Mouse (Mus musculus): Measurements from ENCODE around the gene Tubgcp4. TPM values are rescaled to one million over a fixed set of nuclear protein-coding genes. Genes with fewer than 3 reads are reported as not detected.
"Not testable (repeated sequence)": the region's sequence is repeated elsewhere in the genome, so short reads cannot be mapped to it uniquely, and the experiment has no call there.

Gene Tubgcp4
- polyA plus RNA-seq (2015; fragmentation: Nextera tagmentation; extraction: Ambion mirVana) = 14.2 and 15.4 TPM in 2 replicates

DNA sequence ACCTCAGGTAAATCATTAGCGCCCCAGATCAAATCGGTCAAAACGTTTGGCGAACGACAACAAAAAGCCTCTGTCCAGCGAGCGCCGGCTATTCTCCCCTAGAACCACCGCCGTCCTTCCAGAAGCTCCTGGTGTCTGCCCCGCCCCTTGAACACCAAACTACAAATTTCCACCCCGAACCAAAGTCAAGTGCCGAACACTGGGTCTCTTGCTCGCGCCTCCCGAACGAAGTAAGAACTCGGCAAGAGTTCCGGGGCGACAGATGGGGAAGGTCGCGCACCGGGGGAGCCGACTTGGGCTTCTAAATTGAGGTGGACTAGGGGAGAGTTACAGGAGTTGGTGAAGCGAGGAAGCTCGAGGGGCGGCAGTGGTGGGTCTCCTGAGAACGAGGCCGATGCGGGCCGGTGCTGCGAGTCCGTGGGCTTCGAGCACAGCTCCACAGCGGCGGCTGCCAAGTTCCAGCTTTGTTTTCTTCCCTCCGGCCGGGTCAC lies at the start of gene Tubgcp4:
Tubgcp4 (plus strand) TSS at position 174 of the 491 bp plus-strand sequence.
- 0 out of 2 replicates have a peak, but pooled peaks cover 5% of the 10 kb centered on the region for H3K36me3 ChIP-seq (ENCODE audit: control insufficient read depth, insufficient read depth, low read length)
- H3K4me3 ChIP-seq (ENCODE audit: low read depth, low read length) = peak within 1 kb of the TSS; percentile 90
- H3K4me1 ChIP-seq (replicated peaks; ENCODE audit: control insufficient read depth, insufficient read depth) = peaks cover 8% of the 10 kb centered on the region; the same call in 1 of the 2 replicates
- H3K9me3 ChIP-seq (ENCODE audit: control insufficient read depth, low read length) = no peaks in the 10 kb centered on the region
- no peaks in the 10 kb centered on the region for H3K27me3 ChIP-seq (ENCODE audit: control insufficient read depth, insufficient read depth, low read length)
- H3K27ac ChIP-seq (replicated peaks) = peak within 1 kb of the TSS; percentile 94
- H3K9ac ChIP-seq (ENCODE audit: low read length) = peak within 1 kb of the TSS; percentile 90
- no peak for DNase-seq (ENCODE audit: low spot score)
- WGBS = under 1% methylated on average over 35 of the region's 38 CpGs
- TF ChIP-seq EP300 (optimal IDR thresholded peaks at IDR 0.05) = no peak
- no peak for TF ChIP-seq CTCF (IDR thresholded peaks at IDR 0.05; ENCODE audit: low read depth)
- peak; percentile 55 for ATAC-seq (ENCODE audit: low FRiP score, low TSS enrichment)
- peak within 1 kb of the TSS; percentile 79 for H3K4me2 ChIP-seq (replicated peaks; ENCODE audit: low read depth)

DNA sequence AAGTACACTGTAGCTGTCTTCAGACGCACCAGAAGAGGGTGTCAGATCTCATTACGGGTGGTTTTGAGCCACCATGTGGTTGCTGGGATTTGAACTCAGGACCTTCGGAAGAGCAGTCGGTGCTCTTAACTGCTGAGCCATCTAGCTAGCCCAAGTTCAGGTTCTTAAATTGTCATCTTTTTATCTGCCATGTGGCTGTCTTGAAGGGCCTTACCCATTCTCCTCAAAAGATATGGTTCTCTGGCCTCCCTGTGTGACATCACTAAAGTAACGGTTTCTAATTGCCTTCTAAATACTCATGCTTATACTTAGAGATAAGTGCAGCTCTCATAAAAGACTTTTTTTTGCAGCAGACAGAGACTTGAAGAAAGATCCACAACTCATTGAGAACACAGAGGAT lies 44.2 kb upstream of the Tubgcp4 start:
- not testable (repeated sequence) for H3K9ac ChIP-seq (ENCODE audit: low read length); H3K36me3 ChIP-seq (ENCODE audit: control insufficient read depth, insufficient read depth, low read length); DNase-seq (ENCODE audit: low spot score); H3K27ac ChIP-seq (replicated peaks); H3K9me3 ChIP-seq (ENCODE audit: control insufficient read depth, low read length); H3K27me3 ChIP-seq (ENCODE audit: control insufficient read depth, insufficient read depth, low read length); H3K4me3 ChIP-seq (ENCODE audit: low read depth, low read length); H3K4me2 ChIP-seq (replicated peaks; ENCODE audit: low read depth); H3K4me1 ChIP-seq (replicated peaks; ENCODE audit: control insufficient read depth, insufficient read depth); ATAC-seq (ENCODE audit: low FRiP score, low TSS enrichment)
- 93% methylated on average over 5 of the region's 5 CpGs for WGBS

DNA sequence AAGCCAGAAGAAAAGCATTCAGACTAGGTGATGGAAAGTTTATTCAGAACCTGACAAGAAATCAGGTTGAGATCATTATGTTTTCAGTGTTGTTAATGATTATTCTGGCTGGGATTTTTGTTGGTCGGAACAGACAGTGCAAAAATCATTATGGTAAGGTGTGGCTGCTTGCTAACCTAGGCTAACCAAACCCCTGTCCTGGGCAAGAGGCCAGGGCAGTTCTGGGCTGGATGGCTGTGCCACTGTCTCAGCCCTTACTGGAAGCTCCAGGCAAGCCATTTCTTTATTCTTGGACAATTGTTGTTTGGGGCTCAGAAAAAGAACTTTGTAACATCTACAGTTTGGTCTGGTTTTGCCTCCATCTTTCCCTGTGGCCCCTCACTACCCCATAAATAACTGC lies 42.9 kb upstream of the Tubgcp4 start:
- no peak for TF ChIP-seq EP300 (optimal IDR thresholded peaks at IDR 0.05)
- no peak for TF ChIP-seq CTCF (IDR thresholded peaks at IDR 0.05; ENCODE audit: low read depth)
- H3K36me3 ChIP-seq (ENCODE audit: control insufficient read depth, insufficient read depth, low read length) = no peaks in the 10 kb centered on the region
- H3K4me2 ChIP-seq (replicated peaks; ENCODE audit: low read depth) = no peak overlapping the region
- WGBS = 51% methylated on average over 1 of the region's 1 CpGs
- no peak overlapping the region for H3K27ac ChIP-seq (replicated peaks)
- H3K9ac ChIP-seq (ENCODE audit: low read length) = no peak overlapping the region
- no peaks in the 10 kb centered on the region for H3K27me3 ChIP-seq (ENCODE audit: control insufficient read depth, insufficient read depth, low read length)
- ATAC-seq (ENCODE audit: low FRiP score, low TSS enrichment) (no peak), DNase-seq (ENCODE audit: low spot score) (no peak)
- no peak overlapping the region for H3K4me3 ChIP-seq (ENCODE audit: low read depth, low read length)
- H3K9me3 ChIP-seq (ENCODE audit: control insufficient read depth, low read length) = no peaks in the 10 kb centered on the region
- no peaks in the 10 kb centered on the region for H3K4me1 ChIP-seq (replicated peaks; ENCODE audit: control insufficient read depth, insufficient read depth)

DNA sequence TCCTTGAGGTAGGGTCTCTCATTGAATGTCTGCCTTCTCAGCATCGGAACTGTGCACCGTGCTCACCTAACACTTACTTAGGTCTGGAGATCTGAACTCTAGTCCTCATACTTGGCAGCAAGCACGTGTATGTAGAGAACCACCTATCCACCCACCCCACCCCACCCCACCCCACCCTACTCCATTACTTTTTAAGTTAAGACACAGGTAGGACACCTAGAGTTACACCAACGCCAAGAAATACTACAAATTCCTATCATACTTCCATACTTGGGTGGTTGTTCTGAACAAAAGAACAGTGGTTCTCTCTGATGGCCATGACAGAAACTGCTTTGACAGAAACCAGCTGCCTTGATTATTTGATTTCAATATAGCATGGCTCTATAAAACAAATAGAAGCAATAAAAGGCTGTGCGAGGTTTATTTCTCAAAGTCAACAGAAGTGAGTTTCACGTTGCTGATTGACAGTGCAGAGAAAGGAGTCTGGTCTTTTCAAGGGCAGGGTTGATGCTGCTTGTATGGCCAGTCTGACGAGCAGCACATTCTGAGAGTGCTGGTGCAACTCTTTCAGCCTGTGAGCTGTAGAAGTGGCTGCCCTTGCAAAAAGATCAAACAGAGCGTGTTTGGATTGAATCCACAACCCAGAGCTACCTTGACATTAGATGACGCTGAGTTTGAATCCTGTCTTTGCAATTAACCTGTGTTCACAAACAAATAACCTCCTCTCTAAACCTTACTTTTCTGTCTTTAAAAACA lies 41.4 kb upstream of the Tubgcp4 start:
- ATAC-seq (ENCODE audit: low FRiP score, low TSS enrichment) = no peak
- H3K9ac ChIP-seq (ENCODE audit: low read length) = no peak overlapping the region
- H3K9me3 ChIP-seq (ENCODE audit: control insufficient read depth, low read length) = no peaks in the 10 kb centered on the region
- H3K36me3 ChIP-seq (ENCODE audit: control insufficient read depth, insufficient read depth, low read length) = no peaks in the 10 kb centered on the region
- 48% methylated on average over 9 of the region's 9 CpGs for WGBS
- H3K4me2 ChIP-seq (replicated peaks; ENCODE audit: low read depth) = no peak overlapping the region
- TF ChIP-seq EP300 (optimal IDR thresholded peaks at IDR 0.05) = no peak
- TF ChIP-seq CTCF (IDR thresholded peaks at IDR 0.05; ENCODE audit: low read depth) = no peak
- no peaks in the 10 kb centered on the region for H3K27me3 ChIP-seq (ENCODE audit: control insufficient read depth, insufficient read depth, low read length)
- no peaks in the 10 kb centered on the region for H3K4me1 ChIP-seq (replicated peaks; ENCODE audit: control insufficient read depth, insufficient read depth)
- H3K27ac ChIP-seq (replicated peaks) = no peak overlapping the region
- H3K4me3 ChIP-seq (ENCODE audit: low read depth, low read length) = no peak overlapping the region
- no peak for DNase-seq (ENCODE audit: low spot score)

DNA sequence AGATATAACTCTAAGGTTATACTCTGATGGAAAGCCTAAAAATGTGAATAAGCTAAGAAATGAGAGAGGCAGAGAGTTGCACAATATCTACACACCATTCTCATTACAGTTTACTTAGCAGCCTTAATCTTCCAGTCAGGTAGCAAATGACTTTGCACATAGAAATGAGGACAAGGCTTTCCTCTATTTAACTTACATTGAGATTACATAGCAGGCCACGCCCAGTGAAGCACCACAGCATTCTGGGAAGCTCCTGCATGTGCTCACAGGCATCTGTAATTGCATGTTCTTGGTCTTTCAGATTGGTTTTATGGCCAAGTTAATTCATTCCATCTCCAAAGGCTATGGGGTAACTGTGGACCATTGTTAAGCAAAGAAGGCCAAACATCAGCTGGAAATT lies 37.6 kb upstream of the Tubgcp4 start:
- Histone ChIP-seq H3K9ac (ENCODE audit: low read length) (no peak overlapping the region), H3K9me3 (ENCODE audit: control insufficient read depth, low read length) (no peaks in the 10 kb centered on the region), H3K4me3 (ENCODE audit: low read depth, low read length) (no peak overlapping the region), H3K27ac (replicated peaks) (no peak overlapping the region), H3K27me3 (ENCODE audit: control insufficient read depth, insufficient read depth, low read length) (no peaks in the 10 kb centered on the region), H3K4me1 (replicated peaks; ENCODE audit: control insufficient read depth, insufficient read depth) (no peaks in the 10 kb centered on the region), H3K4me2 (replicated peaks; ENCODE audit: low read depth) (no peak overlapping the region), H3K36me3 (ENCODE audit: control insufficient read depth, insufficient read depth, low read length) (no peaks in the 10 kb centered on the region)
- WGBS = 48% methylated on average over 1 of the region's 1 CpGs
- TF ChIP-seq EP300 (optimal IDR thresholded peaks at IDR 0.05) (no peak), CTCF (IDR thresholded peaks at IDR 0.05; ENCODE audit: low read depth) (no peak)
- DNase-seq (ENCODE audit: low spot score) (peak; percentile 57), ATAC-seq (ENCODE audit: low FRiP score, low TSS enrichment) (peak; percentile 88)

DNA sequence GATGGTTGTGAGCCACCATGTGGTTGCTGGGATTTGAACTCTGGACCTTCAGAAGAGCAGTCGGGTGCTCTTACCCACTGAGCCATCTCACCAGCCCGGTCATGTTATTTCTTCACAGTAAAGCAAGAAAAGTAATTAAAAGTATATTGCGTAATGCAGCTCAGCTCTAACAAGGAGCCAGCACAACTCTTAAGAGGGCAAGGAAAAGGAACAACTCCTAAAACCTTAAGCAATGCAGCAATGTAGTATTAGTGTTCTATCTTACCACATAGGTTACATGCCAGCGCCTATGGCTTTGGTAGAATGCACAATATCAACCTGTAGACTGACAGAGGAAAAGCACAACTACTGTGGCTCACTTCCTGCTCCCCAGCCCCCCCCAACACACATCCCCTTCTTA lies 33.1 kb upstream of the Tubgcp4 start:
- 94% methylated on average over 4 of the region's 4 CpGs for WGBS
- Histone ChIP-seq H3K27ac (replicated peaks) (no peak overlapping the region), H3K9ac (ENCODE audit: low read length) (no peak overlapping the region), H3K9me3 (ENCODE audit: control insufficient read depth, low read length) (no peaks in the 10 kb centered on the region), H3K4me1 (replicated peaks; ENCODE audit: control insufficient read depth, insufficient read depth) (peaks cover 10% of the 10 kb centered on the region), H3K27me3 (ENCODE audit: control insufficient read depth, insufficient read depth, low read length) (no peaks in the 10 kb centered on the region), H3K4me3 (ENCODE audit: low read depth, low read length) (no peak overlapping the region), H3K36me3 (ENCODE audit: control insufficient read depth, insufficient read depth, low read length) (no peaks in the 10 kb centered on the region), H3K4me2 (replicated peaks; ENCODE audit: low read depth) (no peak overlapping the region)
- DNase-seq (ENCODE audit: low spot score) = no peak
- ATAC-seq (ENCODE audit: low FRiP score, low TSS enrichment) = no peak
- TF ChIP-seq CTCF (IDR thresholded peaks at IDR 0.05; ENCODE audit: low read depth) = peak; percentile 1; the same call in 1 of the 2 replicates
- TF ChIP-seq EP300 (optimal IDR thresholded peaks at IDR 0.05) = no peak

Measured in stomach, postnatal 0 days (tissue).